Mouse (Mus musculus) heart, postnatal 14 days (tissue): ENCODE data around the gene Ext2. TPM values are rescaled to one million over a fixed set of nuclear protein-coding genes. Genes with fewer than 3 reads are reported as not detected.

Source experiments
- DNase-seq, 2 experiments: peaks; one replicate each; pipeline ENCODE4 v3.0.0; 2021 to 2022
- intact Hi-C: fragments of 180-260 bp; cut with DNase I; formaldehyde crosslinking; loops from one replicate; pipeline ENCODE4 v1.15.1; 2025
- total RNA-seq, 2 experiments: library from RNA; stranded (reverse); gene quantifications; 2 replicates each; pipeline ENCODE4 v1.2.3; 2021

Gene Ext2
- total RNA-seq, 2 experiments from 2014 or later, result 48.8 to 49.9 TPM

DNA sequence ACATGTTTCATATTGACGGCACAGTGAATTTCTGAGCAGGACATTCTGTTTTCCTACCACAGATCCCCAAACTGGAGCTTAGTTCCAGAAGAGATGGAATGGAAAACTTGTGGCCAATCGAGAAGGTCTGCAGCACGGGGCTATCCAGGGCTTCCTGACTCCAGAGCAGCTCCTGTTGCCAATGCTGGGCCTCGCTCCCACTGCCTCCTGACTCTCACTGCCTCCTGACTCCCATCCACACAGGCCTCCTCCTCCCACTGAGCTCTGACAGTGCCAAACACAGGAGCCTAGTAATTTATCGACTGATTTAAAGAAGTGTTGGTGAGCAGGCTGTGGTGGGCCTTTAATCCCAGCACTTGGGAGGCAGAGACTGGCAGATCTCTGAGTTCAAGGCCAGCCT lies 14.3 kb downstream of the Ext2 start:
- intact Hi-C loops, result no loop called here
- no peak for DNase-seq

DNA sequence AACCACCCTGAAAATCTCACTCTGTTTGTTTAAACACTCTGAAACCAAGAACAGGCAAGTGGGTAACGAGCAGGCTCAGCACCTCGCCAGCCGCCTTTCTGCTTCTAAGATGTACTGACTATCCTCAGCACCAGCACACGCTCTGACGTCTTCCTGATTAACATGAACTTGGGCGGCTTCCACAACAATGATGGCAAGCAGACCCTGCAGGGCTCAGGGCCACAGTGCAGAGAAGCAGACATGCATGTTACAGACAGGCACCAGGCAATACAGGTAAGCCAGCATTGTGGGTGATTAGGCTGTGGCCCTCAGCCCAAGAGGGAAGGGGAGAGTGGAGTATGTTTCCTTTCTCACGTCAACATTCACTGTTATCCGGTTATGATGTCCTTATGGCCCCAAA lies 14.9 kb downstream of the Ext2 start:
- no peak for DNase-seq

GRCm38 (mm10) chr2:93806487-93807201 lies 15.7 kb downstream of the Ext2 start:
- intact Hi-C loops, result no loop called here
- no peak for DNase-seq

More for the DNA sequence above, 14.9 kb downstream of the Ext2 start:
- intact Hi-C loops, result no loop called here

GRCm38 (mm10) chr2:93805523-93805922 lies 16.8 kb downstream of the Ext2 start:
- DNase-seq, result no peak
- intact Hi-C loops, result no loop called here

- intact Hi-C loops, result no loop called here
- DNase-seq, result no peak
These were observed 17.3 kb downstream of the Ext2 start for GRCm38 (mm10) chr2:93805066-93805465.

DNA sequence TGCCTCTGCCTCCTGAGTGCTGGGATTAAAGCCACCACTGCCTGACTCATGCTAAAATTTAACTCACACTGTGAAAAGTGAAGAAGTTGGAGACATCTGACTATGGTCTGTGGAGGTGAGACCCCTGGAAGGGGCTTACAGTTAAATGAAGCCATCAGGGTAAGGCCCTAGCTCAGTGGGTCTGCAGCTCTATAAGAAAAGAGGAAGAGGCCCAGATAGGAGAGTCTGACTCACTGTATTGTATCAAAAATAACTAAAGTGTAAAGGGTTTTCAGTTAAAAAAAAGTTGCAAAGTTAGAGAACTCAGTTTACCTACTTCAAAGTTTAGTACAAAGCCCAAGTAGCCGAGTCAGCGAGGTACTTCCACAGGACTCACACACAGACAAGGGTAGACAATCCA lies 19.4 kb downstream of the Ext2 start:
- intact Hi-C loops, result no loop called here
- no peak for DNase-seq

- intact Hi-C loops, result no loop called here
- DNase-seq, result no peak
These were observed 21.3 kb downstream of the Ext2 start for GRCm38 (mm10) chr2:93801097-93801496.

- intact Hi-C loops, result no loop called here
- peak in 1 of 2 experiments; percentile 33 for DNase-seq
These were observed 25.1 kb downstream of the Ext2 start for GRCm38 (mm10) chr2:93797162-93797795.

GRCm38 (mm10) chr2:93794375-93794774 lies 28.0 kb downstream of the Ext2 start:
- DNase-seq, result no peak
- intact Hi-C loops, result no loop called here

GRCm38 (mm10) chr2:93791516-93792499 lies 30.6 kb downstream of the Ext2 start:
- intact Hi-C loops, result no loop called here
- peak; percentile 60 to 61 for DNase-seq

GRCm38 (mm10) chr2:93790798-93791345 lies 31.5 kb downstream of the Ext2 start:
- intact Hi-C loops, result no loop called here

GRCm38 (mm10) chr2:93788557-93788956 lies 33.8 kb downstream of the Ext2 start:
- intact Hi-C loops, result loop anchor here (5.0 kb wide), 2 partner anchors 131 to 366 kb away; no protein-coding TSS in a partner anchor
- DNase-seq, result no peak

More at GRCm38 (mm10) chr2:93790798-93791345, 31.5 kb downstream of the Ext2 start:
- no peak for DNase-seq

- DNase-seq, result peak; percentile 73 to 82
- intact Hi-C loops, result loop anchor here (5.0 kb wide), 2 partner anchors 129 to 364 kb away; no protein-coding TSS in a partner anchor
These were observed 36.2 kb downstream of the Ext2 start for GRCm38 (mm10) chr2:93786175-93786574.

DNA sequence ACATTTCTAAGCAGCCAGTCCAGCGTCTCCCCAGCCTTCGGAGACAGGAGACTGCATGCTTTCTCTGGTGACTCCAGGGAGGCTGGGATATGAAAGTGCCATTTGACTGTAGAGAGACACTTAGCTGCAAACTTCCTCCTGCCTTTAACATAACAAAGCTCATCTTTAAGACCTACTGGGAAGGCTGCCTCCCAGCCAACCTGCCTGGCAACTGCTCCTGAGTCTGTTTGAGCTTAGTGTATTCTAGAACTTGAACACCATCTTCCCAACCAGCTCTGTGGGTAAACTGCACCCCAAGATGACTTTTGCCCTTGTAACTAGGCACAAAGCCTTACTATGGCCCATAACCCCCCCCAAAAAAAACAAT lies 37.0 kb downstream of the Ext2 start:
- DNase-seq, result no peak
- intact Hi-C loops, result loop anchor here (1.0 to 5.0 kb wide), 3 partner anchors 128 to 363 kb away; no protein-coding TSS in a partner anchor

DNA sequence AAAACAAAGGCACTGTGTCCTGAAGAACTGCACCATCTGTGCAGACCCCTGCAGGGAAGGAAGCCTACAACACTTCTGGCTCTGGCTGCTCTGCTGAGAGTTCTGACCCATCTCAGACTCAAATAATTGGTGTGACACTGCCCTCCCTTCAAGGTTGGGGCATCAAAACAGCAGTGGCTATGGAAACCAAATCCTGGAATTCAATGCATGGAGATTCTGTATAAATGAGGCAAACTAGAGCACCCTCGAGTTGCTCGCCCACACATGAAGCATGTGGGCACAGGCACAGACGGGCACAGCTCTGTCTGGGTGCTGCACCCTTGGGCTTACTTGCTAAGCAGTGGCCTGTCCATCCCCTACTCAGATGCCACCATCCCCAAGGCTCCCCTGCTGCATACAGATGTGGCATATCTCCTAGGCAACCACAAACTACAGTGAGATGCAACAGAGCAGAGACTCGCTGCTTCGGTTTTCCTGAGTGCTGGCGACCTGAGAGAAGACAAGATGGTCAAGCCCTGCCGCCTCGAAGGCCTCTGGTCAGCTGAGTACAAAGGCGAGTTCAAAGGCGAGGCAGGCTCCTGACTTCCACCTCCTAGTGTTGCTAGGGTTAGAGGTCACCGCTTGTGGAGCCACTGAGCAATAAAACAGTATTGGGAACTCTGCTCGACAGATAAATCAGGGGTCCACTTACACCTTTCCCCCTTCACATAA lies 37.5 kb downstream of the Ext2 start:
- no peak for DNase-seq
- intact Hi-C loops, result loop anchor here (1.0 to 5.0 kb wide), 3 partner anchors 128 to 363 kb away; no protein-coding TSS in a partner anchor

GRCm38 (mm10) chr2:93783926-93784539 lies 38.3 kb downstream of the Ext2 start:
- intact Hi-C loops, result no loop called here
- DNase-seq, result no peak

DNA sequence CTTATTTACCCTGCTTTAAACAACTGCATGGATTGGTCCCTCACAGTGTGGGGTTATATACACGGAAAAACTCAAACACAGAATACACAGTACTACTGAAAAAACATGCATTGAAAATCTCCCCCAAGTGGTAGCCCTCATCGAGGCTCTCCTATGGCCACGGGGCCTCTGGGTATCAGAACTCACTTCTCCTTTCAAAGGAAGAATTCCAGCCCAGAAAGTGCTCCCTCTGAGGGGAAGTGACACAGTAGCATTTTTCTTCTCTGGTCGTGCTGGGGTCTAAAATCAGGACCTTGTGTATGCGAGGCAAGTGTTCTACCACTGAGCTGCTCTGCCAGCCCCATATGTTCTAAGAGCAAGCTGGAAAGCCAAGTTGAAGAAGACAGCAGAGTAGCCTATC lies 39.7 kb downstream of the Ext2 start:
- no peak for DNase-seq

DNA sequence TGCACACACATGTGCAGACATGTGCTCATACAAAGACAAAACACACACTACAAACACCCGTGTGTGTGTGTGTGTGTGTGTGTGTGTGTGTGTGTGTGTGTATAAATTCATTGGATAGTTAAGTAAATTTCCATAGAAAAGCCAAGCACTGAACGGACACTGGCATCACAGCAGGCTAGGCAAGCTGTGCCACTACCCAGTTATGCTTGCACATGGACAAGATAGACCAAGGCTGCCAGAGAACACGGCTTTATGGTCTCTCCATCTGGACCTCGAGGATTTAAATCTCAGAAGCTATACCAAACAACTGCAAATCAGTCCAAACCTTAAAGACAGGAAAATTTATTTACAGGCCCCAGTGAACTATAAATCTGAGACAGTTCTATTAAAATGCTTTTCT lies 40.2 kb downstream of the Ext2 start:
- intact Hi-C loops, result no loop called here
- no peak for DNase-seq

More for the DNA sequence above, 39.7 kb downstream of the Ext2 start:
- intact Hi-C loops, result no loop called here

- no peak for DNase-seq
- intact Hi-C loops, result no loop called here
These were observed 41.8 kb downstream of the Ext2 start for GRCm38 (mm10) chr2:93780528-93780927.
